Mouse (Mus musculus) heart, postnatal 0 days (tissue): ENCODE measurements around the gene Fgfr2. TPM values are rescaled to one million over a fixed set of nuclear protein-coding genes. Genes with fewer than 3 reads are reported as not detected.

Experiments used
- ATAC-seq: fragments of 200-750 bp; cut with Nextera tagmentation; 2 replicates; pipeline ENCODE4 v1.8.0; 2017; ENCODE audit warnings: low read depth, moderate number of reproducible peaks, moderate library complexity; ENCODE audit not compliant: insufficient read depth
- DNase-seq: peaks from one replicate; pipeline ENCODE4 v3.0.0-alpha.2; 2016; ENCODE audit warnings: low spot score
- H3K27ac ChIP-seq: fragments of 300-500 bp; sonication (generic); 2 replicates; pipeline ENCODE4 v1.5.1; 2014; ENCODE audit warnings: low read depth, mild to moderate bottlenecking
- H3K27me3 ChIP-seq: fragments of 300-500 bp; sonication (generic); 2 replicates; pipeline ENCODE4 v1.6.1; 2014; ENCODE audit warnings: low read length, mixed read lengths; ENCODE audit not compliant: control insufficient read depth, insufficient read depth
- H3K36me3 ChIP-seq: fragments of 300-500 bp; sonication (generic); replicated peaks from 2 replicates; pipeline ENCODE4 v1.6.1; 2014; ENCODE audit warnings: low read length, mixed read lengths; ENCODE audit not compliant: control insufficient read depth, insufficient read depth
- H3K4me1 ChIP-seq: fragments of 300-500 bp; sonication (generic); 2 replicates; pipeline ENCODE4 v1.6.1; 2014; ENCODE audit warnings: antibody characterized with exemption; ENCODE audit not compliant: control insufficient read depth, insufficient read depth
- H3K4me2 ChIP-seq: fragments of 300-500 bp; sonication (generic); 2 replicates; pipeline ENCODE4 v1.6.1; 2014; ENCODE audit warnings: low read depth, mild to moderate bottlenecking, low read length, moderate library complexity
- H3K4me3 ChIP-seq: fragments of 300-500 bp; sonication (generic); 2 replicates; pipeline ENCODE4 v1.5.1; 2014; ENCODE audit warnings: low read depth, low read length
- H3K9ac ChIP-seq: fragments of 300-500 bp; sonication (generic); replicated peaks from 2 replicates; pipeline ENCODE4 v1.6.1; 2014; ENCODE audit warnings: low read depth, low read length, mixed read lengths
- H3K9me3 ChIP-seq: fragments of 300-500 bp; sonication (generic); replicated peaks from 2 replicates; pipeline ENCODE4 v1.6.1; 2016; ENCODE audit warnings: low read length; ENCODE audit not compliant: control insufficient read depth
- CTCF ChIP-seq: IDR thresholded peaks from 2 replicates; pipeline ENCODE4 v1.5.1; 2016; ENCODE audit warnings: antibody characterized with exemption, control low read depth, low read depth
- EP300 ChIP-seq: IDR thresholded peaks from 2 replicates; pipeline ENCODE4 v1.6.1; 2016; ENCODE audit warnings: antibody characterized with exemption, low read depth
- WGBS: fragments of 180-500 bp; shearing (Covaris S2); extraction: QIAGEN DNeasy Blood & Tissue Kit; methylation state at CpG from one replicate; pipeline ENCODE4 v1.1.7; 2014; 5-methylcytosine and 5-hydroxymethylcytosine counted together
- polyA plus RNA-seq: library from polyadenylated mRNA; unstranded; fragments of >200 nt; fragmentation: Nextera tagmentation; extraction: Ambion mirVana; gene quantifications from 2 replicates; pipeline ENCODE4 v1.2.1, GENCODE M21; 2015
- total RNA-seq: library from RNA; depleted of rRNA; stranded (reverse); fragments of >200 nt; gene quantifications from 2 replicates; pipeline ENCODE4 v1.2.3, GENCODE M21; 2014; ENCODE audit warnings: low replicate concordance

Gene Fgfr2
- total and polyA plus RNA-seq, 2 experiments from 2014 or later, result 3.8 to 11.5 TPM

DNA sequence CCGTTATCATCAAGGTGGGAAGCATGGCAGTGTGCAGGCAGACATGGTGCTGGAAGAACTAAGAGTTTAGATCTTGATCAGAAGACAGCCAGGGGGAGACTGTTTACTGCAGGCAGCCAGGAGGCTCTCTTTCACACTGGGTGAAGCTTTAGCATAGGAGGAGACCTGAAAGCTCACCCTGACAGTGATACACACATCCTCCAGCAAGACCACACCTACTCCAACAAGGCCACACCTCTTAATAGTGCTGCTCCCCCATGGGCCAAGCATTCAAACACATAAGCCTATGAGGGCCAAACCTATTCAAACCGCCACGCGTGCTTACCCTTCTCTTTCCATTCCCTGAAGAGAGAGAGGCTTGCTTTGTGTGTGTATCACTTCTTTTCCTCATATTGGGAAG, 2559.9 kb downstream of the Fgfr2 start:
- DNase-seq, result no peak
- TF ChIP-seq EP300 (no peak), CTCF (no peak)
- WGBS, result 91% methylated on average over 4 of the region's 4 CpGs
- Histone ChIP-seq H3K9me3 (no peaks in the 10 kb centered on the region), H3K9ac (no peak overlapping the region), H3K4me3 (no peak overlapping the region), H3K36me3 (no peaks in the 10 kb centered on the region), H3K27ac (no peak overlapping the region), H3K27me3 (no peaks in the 10 kb centered on the region), H3K4me2 (no peak overlapping the region), H3K4me1 (0 out of 2 replicates have a peak, but pooled peaks cover 4% of the 10 kb centered on the region)
- ATAC-seq, result no peak

DNA sequence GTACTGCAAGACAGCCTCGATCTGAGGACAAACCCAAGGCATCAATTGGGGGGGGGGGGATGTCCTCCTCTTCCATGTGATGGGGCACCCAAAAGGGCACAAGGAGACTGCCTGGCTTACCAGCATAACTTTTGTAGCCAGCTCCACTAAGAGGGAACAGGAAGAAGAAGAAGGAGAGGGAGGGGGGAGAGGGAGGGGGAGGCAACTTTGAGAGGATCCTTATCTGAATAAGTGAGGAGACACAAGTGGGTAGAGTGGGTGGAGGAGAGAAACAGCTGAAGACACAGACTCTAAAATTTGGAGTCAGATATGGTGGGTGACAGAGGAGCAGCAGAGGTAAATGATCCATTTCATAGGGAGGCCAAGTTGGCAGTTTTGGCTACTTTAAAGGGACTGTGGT, 2562.2 kb downstream of the Fgfr2 start:
- Histone ChIP-seq H3K9ac (no peak overlapping the region), H3K36me3 (no peaks in the 10 kb centered on the region), H3K4me2 (no peak overlapping the region), H3K27me3 (no peaks in the 10 kb centered on the region), H3K9me3 (no peaks in the 10 kb centered on the region), H3K4me1 (0 out of 2 replicates have a peak, but pooled peaks cover 8% of the 10 kb centered on the region), H3K4me3 (no peak overlapping the region), H3K27ac (no peak overlapping the region)
- 73% methylated on average over 1 of the region's 1 CpGs for WGBS
- TF ChIP-seq CTCF (no peak), EP300 (no peak)
- no peak for ATAC-seq
- DNase-seq, result no peak

DNA sequence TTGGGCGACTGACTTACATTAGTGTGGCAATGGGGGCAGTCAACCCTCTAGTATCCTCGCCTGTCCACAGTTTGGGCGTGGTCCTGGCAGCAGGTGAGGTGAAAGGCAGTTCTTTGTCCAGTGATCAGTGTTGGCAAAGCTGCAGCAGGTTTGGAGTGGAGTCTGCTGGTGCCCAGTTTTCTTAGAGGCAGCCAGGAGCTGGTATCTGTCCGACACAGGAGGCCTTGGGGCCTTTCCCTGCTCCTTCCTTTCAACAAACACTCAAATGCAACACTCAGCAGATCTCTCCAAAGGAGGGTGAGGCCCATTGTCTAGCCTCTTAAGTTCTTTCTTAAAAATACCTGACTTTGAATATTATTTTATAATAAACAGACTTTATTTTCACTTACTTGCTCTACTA, 2564.6 kb downstream of the Fgfr2 start:
- no peaks in the 10 kb centered on the region for H3K36me3 ChIP-seq
- TF ChIP-seq EP300 (no peak), CTCF (no peak)
- H3K4me2 ChIP-seq, result no peak overlapping the region
- no peak overlapping the region for H3K4me3 ChIP-seq
- 68% methylated on average over 4 of the region's 4 CpGs for WGBS
- H3K9me3 ChIP-seq, result no peaks in the 10 kb centered on the region
- H3K27me3 ChIP-seq, result no peaks in the 10 kb centered on the region
- no peak overlapping the region for H3K9ac ChIP-seq
- ATAC-seq (no peak), DNase-seq (no peak)
- H3K27ac ChIP-seq, result no peak overlapping the region
- H3K4me1 ChIP-seq, result peaks cover 15% of the 10 kb centered on the region; the same call in 1 of the 2 replicates

DNA sequence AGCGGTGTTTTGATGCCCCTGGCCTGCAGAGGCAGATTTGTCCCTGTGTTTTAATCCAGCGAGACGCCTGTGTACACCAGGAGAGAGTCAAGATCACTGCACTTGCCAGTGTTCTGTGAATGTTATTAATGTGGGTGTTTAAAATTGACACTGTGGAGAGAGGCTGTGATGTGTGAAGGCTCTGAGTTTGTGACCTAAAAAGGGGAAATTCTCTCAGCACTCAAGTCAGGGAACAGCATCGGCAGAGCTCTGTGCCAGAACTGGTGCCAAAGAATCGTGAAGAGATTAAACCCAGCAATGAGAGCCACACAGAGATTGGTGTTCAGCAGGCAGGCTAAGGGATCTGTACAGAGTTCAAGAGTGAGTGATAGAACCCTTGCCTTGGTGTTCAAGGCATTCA, 2567.6 kb downstream of the Fgfr2 start:
- H3K4me3 ChIP-seq, result no peak overlapping the region
- 34% methylated on average over 5 of the region's 5 CpGs for WGBS
- no peak overlapping the region for H3K9ac ChIP-seq
- no peaks in the 10 kb centered on the region for H3K36me3 ChIP-seq
- H3K27ac ChIP-seq, result peak overlapping the region; percentile 67
- no peaks in the 10 kb centered on the region for H3K9me3 ChIP-seq
- H3K27me3 ChIP-seq, result no peaks in the 10 kb centered on the region
- TF ChIP-seq CTCF, result no peak
- no peak for TF ChIP-seq EP300
- H3K4me2 ChIP-seq, result no peak overlapping the region
- ATAC-seq, result peak; percentile 72
- DNase-seq, result peak; percentile 56
- peaks cover 23% of the 10 kb centered on the region for H3K4me1 ChIP-seq

DNA sequence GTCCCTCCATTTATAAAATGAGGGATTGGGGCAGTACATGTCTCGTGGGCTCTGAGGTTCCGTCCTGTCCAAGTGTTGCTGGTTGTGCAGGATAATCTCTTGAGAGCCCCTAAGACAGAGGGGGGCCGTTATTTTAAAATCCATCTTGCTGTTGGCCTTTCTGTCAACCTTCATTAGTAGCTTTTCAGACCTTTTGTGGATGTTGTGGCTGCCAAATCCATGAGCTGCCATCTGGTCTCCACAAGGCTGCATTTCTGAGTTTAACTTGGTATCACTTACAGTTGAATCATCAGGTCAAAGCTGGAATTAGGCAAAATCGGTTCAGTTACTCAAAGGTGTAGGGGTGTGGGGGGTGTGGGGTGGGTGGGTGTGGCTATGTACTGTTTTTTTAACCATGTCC, 2569.8 kb downstream of the Fgfr2 start:
- Histone ChIP-seq H3K4me1 (peaks cover 23% of the 10 kb centered on the region), H3K4me2 (no peak overlapping the region), H3K27me3 (no peaks in the 10 kb centered on the region), H3K4me3 (no peak overlapping the region), H3K36me3 (no peaks in the 10 kb centered on the region), H3K27ac (peak overlapping the region; percentile 59; the same call in 1 of the 2 replicates), H3K9me3 (no peaks in the 10 kb centered on the region), H3K9ac (no peak overlapping the region)
- DNase-seq (no peak), ATAC-seq (no peak)
- 76% methylated on average over 4 of the region's 4 CpGs for WGBS
- TF ChIP-seq EP300 (no peak), CTCF (no peak)

DNA sequence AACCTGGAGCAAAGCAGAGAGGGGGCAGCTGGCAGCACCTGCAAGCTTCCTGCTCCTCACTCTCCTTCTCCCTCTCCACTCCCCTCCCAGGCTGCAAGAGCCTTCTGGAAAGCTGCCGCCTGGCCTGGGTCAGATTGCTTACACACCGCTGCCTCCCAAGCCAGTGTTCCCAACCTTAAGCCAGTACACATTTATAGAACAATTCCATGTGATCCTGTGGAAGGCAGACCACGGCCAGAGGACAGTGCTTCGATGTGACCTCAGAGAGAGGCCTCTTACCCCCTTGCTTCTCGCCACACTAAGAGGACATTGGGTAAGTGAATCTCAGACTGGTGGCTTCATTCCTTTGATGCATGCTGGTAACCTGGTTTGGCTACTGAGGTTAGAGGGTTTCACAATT, 2570.4 kb downstream of the Fgfr2 start:
- Histone ChIP-seq H3K4me1 (peaks cover 23% of the 10 kb centered on the region), H3K9me3 (no peaks in the 10 kb centered on the region), H3K27me3 (no peaks in the 10 kb centered on the region), H3K4me3 (no peak overlapping the region), H3K9ac (no peak overlapping the region), H3K27ac (peak overlapping the region; percentile 59), H3K4me2 (no peak overlapping the region), H3K36me3 (no peaks in the 10 kb centered on the region)
- 29% methylated on average over 5 of the region's 5 CpGs for WGBS
- ATAC-seq (peak; percentile 67), DNase-seq (peak; percentile 57)
- no peak for TF ChIP-seq CTCF
- no peak for TF ChIP-seq EP300
